Mouse (Mus musculus) olfactory bulb, adult 2 months (tissue): ENCODE results near the gene Sarnp. TPM values are rescaled to one million over a fixed set of nuclear protein-coding genes. Genes with fewer than 3 reads are reported as not detected.

Source experiments
- H3K27ac ChIP-seq: fragments of 200-500 bp; 2 replicates; pipeline ENCODE4 v1.5.1; 2012; ENCODE audit warnings: low read depth, low read length; ENCODE audit not compliant: insufficient read depth
- H3K4me1 ChIP-seq: fragments of 200-500 bp; 2 replicates; pipeline ENCODE4 v1.6.1; 2012; ENCODE audit warnings: low read length; ENCODE audit not compliant: control insufficient read depth, insufficient read depth
- H3K4me3 ChIP-seq: fragments of 200-500 bp; 2 replicates; pipeline ENCODE4 v1.5.1; 2012; ENCODE audit warnings: mild to moderate bottlenecking, low read depth, low read length, moderate library complexity; ENCODE audit not compliant: insufficient read depth
- CTCF ChIP-seq: fragments of 200-500 bp; IDR thresholded peaks from 2 replicates; pipeline ENCODE4 v1.5.1; 2012; ENCODE audit warnings: low read depth, mild to moderate bottlenecking, low read length, moderate library complexity; ENCODE audit not compliant: insufficient read depth
- POLR2A ChIP-seq: fragments of 200-500 bp; IDR thresholded peaks from 2 replicates; pipeline ENCODE4 v1.6.1; 2012; ENCODE audit warnings: mild to moderate bottlenecking, low read depth, low read length, moderate library complexity; ENCODE audit not compliant: insufficient read depth
- WGBS: fragments of 180-500 bp; shearing (Covaris S2); methylation state at CpG from one replicate; pipeline ENCODE4 v1.1.7; 2018; 5-methylcytosine and 5-hydroxymethylcytosine counted together
- polyA plus RNA-seq: library from polyadenylated mRNA; stranded (reverse); fragments of >200 nt; gene quantifications from 2 replicates; pipeline ENCODE4 v1.2.4, GENCODE M21; 2012; ENCODE audit warnings: low replicate concordance; ENCODE audit not compliant: missing spikeins, insufficient read depth, insufficient read length

The Sarnp gene
- polyA plus RNA-seq, 1 experiment, result not detected

GRCm38 (mm10) chr10:128839434-128839833, 22.3 kb downstream of the Sarnp start:
- Histone ChIP-seq H3K27ac (no peak overlapping the region), H3K4me1 (no peaks in the 10 kb centered on the region), H3K4me3 (no peak overlapping the region)
- no peak for TF ChIP-seq CTCF
- no peak for TF ChIP-seq POLR2A

DNA sequence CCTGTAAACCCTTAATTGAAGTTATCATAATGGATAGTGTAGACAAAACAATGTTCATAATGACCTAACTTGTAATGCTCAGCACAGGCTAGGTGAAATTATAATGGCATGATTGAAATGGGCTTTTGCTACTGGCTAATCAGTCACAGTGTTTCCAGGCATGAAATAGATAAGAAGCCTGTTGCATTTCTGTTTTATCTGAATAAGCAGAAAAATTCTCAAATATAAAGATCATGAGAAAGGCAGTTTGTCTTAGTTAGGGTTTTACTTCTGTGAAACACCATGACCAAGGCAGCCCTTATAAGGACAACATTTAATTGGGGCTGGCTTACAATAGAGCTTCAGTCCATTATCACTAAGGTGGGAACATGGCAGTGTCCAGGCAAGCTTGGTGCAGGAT, 23.5 kb downstream of the Sarnp start:
- Histone ChIP-seq H3K4me1 (no peaks in the 10 kb centered on the region), H3K27ac (no peak overlapping the region), H3K4me3 (no peak overlapping the region)
- no peak for TF ChIP-seq CTCF

DNA sequence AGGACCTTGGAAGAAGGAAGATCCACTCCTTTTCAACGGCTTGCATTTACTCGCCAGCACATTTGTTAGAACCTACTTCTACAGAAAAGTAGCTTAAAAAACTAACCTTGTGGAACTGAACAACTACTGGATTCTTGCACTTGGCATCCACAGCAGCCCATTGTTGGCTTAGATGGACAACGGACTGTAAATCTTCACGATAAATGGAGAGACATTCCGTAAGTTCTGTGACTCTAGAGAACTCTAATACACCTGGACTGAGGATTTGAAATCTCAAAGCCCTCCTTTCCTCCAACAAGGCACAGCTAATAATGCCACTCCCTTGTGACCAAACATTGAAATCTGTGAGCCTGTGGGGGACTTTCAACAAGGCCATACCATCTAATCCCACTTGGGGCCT, 26.1 kb downstream of the Sarnp start:
- TF ChIP-seq CTCF (no peak), POLR2A (no peak)
- Histone ChIP-seq H3K27ac (no peak overlapping the region), H3K4me1 (no peaks in the 10 kb centered on the region), H3K4me3 (no peak overlapping the region)
- WGBS, result 92% methylated on average over 5 of the region's 5 CpGs

GRCm38 (mm10) chr10:128845516-128845915, 28.4 kb downstream of the Sarnp start:
- no peak overlapping the region for H3K4me3 ChIP-seq
- TF ChIP-seq CTCF (no peak), POLR2A (no peak)
- H3K27ac ChIP-seq, result no peak overlapping the region
- H3K4me1 ChIP-seq, result no peaks in the 10 kb centered on the region
- WGBS, result 35% methylated on average over 2 of the region's 2 CpGs

DNA sequence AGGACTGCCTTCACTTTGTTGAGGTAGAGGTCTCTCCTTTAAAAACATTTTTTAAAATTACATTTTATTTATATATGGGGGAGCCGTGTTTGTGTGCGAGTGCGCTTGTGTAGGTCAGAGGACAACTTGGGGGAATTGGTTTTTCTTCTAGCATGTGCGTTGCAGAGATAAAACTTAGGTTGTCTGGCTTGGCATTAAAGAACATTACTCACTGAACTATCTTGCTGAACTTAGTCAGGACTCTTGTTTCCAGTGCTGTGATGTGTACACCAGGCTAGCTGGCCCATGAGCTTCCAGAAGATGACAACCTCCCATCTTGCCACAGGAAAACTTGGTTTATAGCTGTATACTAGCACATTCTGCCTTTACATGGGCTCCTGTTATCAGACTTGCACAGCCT, 29.5 kb downstream of the Sarnp start:
- Histone ChIP-seq H3K4me1 (no peaks in the 10 kb centered on the region), H3K27ac (no peak overlapping the region), H3K4me3 (no peak overlapping the region)
- 100% methylated on average over 4 of the region's 4 CpGs for WGBS
- no peak for TF ChIP-seq CTCF
- no peak for TF ChIP-seq POLR2A

DNA sequence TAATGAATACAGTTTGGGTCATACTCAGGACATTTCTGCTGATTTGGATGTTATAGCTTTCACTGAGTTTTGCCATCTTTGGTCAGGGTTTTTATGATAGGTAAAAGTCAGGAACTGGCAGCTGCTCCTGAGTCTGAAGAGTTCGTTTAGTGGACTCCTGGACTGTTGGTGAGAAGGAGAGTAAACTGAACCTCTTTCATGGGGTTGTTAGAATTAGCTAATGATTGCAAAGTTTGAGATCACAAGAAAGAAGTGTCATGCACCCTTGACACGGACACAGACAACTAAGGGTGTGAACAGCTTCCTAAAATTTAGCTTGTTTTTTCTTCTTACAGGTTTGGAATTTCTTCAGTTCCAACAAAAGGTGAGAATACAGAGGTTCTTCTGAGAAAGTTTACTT, 31.3 kb downstream of the Sarnp start:
- 73% methylated on average over 2 of the region's 2 CpGs for WGBS

GRCm38 (mm10) chr10:128850339-128850738, 33.2 kb downstream of the Sarnp start:
- Histone ChIP-seq H3K4me3 (no peak overlapping the region), H3K4me1 (no peaks in the 10 kb centered on the region), H3K27ac (no peak overlapping the region)
- 69% methylated on average over 3 of the region's 3 CpGs for WGBS
- TF ChIP-seq CTCF (no peak), POLR2A (no peak)

More for the DNA sequence above, 31.3 kb downstream of the Sarnp start:
- TF ChIP-seq CTCF (no peak), POLR2A (no peak)
- H3K27ac ChIP-seq, result no peak overlapping the region
- H3K4me1 ChIP-seq, result no peaks in the 10 kb centered on the region
- H3K4me3 ChIP-seq, result no peak overlapping the region

DNA sequence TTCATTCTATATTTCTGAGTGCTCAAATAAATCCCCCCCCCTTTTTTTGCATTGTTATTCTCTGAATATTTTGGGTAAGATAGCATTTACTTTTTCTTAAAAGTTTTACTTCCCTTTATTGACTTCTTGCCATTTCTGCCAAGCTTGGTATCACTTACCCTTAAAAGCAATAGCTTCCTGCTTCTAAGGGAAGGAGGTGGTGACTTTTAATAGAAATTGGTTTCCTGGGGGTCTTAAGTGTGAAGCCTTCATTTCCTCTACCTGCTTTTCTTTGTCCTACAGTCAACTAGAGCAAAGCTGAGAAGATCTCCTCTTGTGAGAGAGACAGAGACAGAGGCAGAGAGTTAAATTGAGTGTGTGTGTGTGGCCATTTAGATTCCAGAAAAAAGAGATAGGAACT, 44.0 kb downstream of the Sarnp start:
- no peaks in the 10 kb centered on the region for H3K4me1 ChIP-seq
- H3K4me3 ChIP-seq, result no peak overlapping the region
- TF ChIP-seq POLR2A, result no peak
- no peak for TF ChIP-seq CTCF
- no peak overlapping the region for H3K27ac ChIP-seq

GRCm38 (mm10) chr10:128866042-128866441, 48.9 kb downstream of the Sarnp start:
- no peak overlapping the region for H3K27ac ChIP-seq
- no peak overlapping the region for H3K4me3 ChIP-seq
- WGBS, result 83% methylated on average over 3 of the region's 3 CpGs
- TF ChIP-seq CTCF (no peak), POLR2A (no peak)
- 0 out of 2 replicates have a peak, but pooled peaks cover 2% of the 10 kb centered on the region for H3K4me1 ChIP-seq

DNA sequence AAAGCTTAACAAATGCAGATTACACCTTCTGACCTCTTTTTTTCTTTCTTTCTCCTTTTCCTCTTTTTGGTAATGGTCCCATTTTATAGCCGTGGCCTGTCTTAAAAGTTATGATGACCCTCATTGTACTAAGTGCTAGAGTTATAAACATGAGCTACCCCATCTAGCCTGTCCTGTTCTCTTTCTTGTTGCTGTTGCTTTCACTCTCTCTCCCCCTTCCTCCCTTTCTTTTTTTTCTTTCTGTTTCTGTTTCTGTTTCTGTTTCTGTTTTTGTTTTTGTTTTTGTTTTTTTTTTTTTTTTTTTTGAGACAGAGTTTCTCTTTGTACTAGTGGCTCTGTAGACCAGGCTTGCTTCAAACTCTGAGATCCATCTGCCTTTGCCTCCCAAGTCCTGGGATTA, 49.4 kb downstream of the Sarnp start:
- TF ChIP-seq CTCF (no peak), POLR2A (no peak)
- Histone ChIP-seq H3K27ac (no peak overlapping the region), H3K4me1 (0 out of 2 replicates have a peak, but pooled peaks cover 2% of the 10 kb centered on the region), H3K4me3 (no peak overlapping the region)
- WGBS, result 96% methylated on average over 1 of the region's 1 CpGs
